Mouse (Mus musculus) heart, postnatal 25 days (tissue): ENCODE measurements around the gene D3Ertd751e. TPM values are rescaled to one million over a fixed set of nuclear protein-coding genes. Genes with fewer than 3 reads are reported as not detected.

Source experiments
- DNase-seq: peaks from one replicate; pipeline ENCODE4 v3.0.0; 2022; ENCODE audit warnings: low spot score
- intact Hi-C: fragments of 180-260 bp; cut with DNase I; formaldehyde crosslinking; loops from one replicate; pipeline ENCODE4 v1.15.1; 2025
- total RNA-seq, 2 experiments: library from RNA; stranded (reverse); gene quantifications; 2 replicates each; pipeline ENCODE4 v1.2.3; 2021

The D3Ertd751e gene
- 1 to 10 TPM; 8.6 to 9.6 TPM for total RNA-seq

DNA sequence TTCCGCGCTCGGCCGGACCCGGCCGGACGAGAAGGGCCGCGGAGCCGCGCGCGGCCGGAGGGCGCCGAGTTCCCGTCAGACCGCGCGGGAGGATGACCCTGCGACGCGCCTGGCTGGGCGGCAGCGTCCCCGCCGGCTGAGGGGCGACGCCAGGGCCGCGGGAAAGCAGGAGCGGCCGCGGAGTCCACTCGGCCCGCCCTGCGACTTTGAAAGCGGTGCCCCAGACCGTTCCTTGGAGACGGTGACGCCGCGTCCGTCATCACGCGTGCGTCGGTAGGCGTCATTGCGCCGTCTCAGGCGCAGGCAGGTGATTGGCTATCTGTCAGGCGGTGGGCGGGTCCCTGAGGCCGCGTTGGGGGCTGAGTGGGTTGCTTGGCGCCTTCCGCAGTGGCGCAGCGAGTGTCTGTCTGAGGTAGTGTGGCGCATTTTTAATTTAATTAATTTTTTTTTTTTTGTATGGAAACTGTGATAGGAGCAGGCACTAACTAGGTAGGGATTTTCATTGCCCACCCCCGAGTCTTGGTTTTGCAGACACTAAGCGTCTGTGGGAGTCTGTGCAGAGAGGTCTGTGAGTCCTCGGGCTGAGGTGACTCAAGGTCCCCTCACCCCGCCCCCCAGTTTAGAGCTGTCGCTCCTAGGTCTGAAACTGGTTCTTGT, at the start of gene D3Ertd751e, which contains the start of gene Sclt1:
Gene D3Ertd751e (plus strand): TSS at position 334 of the 657 bp plus-strand sequence.
Gene Sclt1 (minus strand): TSS at position 237 of the 657 bp plus-strand sequence.
- intact Hi-C loops = loop anchor here (5.0 to 10.0 kb wide), 2 partner anchors 660 to 788 kb away; partner anchors contain the start of gene Pgrmc2
- peak; percentile 96 for DNase-seq

DNA sequence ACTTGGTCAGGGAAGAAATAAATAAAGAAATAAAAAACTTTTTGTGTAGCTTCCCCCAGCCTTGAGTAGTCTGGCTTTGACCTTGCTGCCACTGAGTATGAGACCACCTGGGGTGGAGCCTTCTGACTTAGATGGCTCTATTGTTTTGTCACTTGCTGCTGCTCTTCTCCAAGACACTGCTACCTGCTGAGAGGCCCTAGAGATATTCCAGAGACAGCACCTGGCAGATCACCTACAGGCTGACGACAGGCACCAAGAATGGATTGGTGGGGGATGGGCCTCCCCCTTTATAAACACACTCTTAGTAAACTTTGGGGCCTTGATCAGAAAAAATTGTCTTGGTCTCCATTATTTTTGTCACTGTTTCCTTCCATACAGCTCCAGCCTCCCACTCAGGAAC, 46.7 kb upstream of the D3Ertd751e start:
- no peak for DNase-seq
- intact Hi-C loops = no loop called here

DNA sequence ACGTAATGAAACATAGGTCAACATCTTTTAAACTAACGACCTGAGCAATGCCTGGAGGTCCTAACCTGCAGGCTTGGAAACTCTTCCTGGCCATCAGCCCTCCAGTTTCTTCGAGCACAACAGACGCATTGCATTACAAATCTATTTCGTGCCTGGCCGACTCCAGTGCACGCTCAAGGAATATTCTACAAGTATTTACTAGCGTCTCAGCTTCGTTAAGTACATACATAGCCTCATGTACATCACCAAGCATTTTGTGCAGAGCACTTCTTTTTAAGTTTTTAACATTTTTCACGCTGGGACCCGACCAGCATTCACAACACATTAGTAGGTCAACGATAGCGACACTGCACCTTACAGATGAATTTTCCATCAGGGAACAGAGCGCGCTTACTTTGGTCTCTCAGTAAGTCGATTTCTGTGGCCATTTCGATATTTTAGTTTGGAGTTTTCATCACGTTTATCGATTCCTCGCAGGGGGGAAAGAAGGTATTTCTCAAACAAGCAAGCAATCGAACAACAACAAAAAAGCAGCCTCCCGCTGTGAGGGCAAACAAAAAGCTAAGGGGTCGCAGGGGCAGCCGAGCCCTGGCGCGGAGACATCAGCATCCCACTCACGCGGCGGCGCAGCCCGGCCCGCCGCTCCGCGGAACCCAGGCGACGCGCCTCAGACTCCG, 672 bp upstream of the D3Ertd751e start:
- DNase-seq = no peak
- intact Hi-C loops = loop anchor here (5.0 to 10.0 kb wide), 2 partner anchors 659 to 787 kb away; partner anchors contain the start of gene Pgrmc2

DNA sequence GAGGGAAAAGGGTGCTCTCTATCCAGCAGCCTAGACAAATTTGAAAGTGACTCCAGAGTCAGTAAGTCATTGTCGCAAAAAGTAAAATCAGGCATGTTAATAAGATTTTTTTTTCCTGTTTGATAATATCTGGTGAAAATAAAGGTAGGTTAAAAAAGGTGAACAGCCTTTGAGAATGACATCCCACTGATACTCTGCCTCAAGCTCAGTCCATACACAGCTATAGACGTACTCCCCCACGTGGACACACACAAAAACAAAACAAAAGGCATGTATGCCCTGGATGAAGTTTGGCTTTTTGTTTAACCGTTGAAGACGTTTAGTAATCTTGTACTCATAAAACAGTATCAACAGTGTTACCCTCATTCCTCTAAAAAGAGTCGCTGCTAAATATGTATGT, 1.0 kb downstream of the D3Ertd751e start:
- DNase-seq = no peak
- intact Hi-C loops = loop anchor here (5.0 to 10.0 kb wide), 2 partner anchors 661 to 789 kb away; partner anchors contain the start of gene Pgrmc2

DNA sequence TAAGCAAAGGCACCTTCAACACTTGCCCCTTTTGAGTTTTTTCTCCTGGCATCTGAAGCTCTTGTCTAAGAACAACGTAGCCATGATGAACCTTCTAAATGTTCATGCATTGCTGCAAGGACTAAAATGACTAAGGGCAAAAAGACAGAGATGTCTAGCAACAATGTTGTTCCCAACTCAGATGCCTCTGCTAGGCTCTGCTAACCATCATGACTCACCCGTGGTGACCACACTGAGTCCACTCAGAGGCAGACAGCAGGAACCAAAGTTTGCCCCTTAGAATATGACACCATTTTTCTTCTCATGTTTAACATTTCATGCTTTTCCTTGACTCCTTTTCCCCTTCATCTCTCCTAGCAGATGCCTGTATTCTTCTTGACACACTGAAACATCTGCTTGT, 12.1 kb downstream of the D3Ertd751e start:
- intact Hi-C loops = no loop called here
- no peak for DNase-seq

DNA sequence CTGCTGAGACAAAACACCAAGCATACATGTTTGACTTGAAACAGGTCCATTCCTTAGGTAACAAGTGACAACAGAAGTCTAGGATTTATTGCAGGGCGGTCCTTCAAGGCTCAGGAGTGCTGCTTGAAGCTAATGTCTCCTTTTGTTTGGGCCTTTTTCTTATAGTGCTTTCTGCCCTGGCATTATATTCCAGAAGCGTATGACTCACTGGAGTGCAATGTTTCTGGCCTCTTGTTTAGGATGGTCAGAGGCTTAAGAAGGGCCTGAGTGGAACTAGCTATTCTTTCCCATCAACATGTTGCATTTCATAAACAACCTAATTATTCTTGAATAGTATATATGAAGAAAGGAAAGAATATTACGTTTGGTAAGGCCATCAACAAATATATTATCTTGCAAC, 19.7 kb downstream of the D3Ertd751e start:
- no peak for DNase-seq
- intact Hi-C loops = no loop called here

DNA sequence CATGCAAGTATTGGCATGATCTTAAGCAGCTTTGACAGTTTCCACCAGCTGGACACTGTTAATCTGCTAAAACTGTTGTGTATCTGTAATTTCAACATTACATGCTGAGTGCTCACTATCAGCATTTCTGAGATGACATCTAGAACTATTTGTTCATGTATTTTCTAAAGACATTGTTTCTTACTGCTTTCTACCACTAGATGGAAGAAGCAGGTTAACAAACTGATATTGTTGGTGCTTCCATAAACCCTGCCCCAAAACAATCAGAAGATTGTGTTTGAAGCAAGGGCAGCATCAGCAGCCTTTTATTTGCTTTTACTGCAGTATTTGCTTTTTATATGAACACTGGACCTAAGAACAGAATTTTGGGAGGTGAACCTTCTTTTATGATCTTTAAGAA, 70.0 kb downstream of the D3Ertd751e start:
- intact Hi-C loops = no loop called here
- no peak for DNase-seq

Other genes with a start within 250 kb of the D3Ertd751e start
- 10 to 100 TPM; 29.9 to 36.7 TPM for gene Jade1, start 186.9 kb upstream of the D3Ertd751e start, total RNA-seq
- 1 to 10 TPM; 6.1 to 6.2 TPM for gene Sclt1, start 97 bp upstream of the D3Ertd751e start, total RNA-seq